Mouse (Mus musculus) small intestine, adult 2 months (tissue): ENCODE data around the gene Svop.

Experiments used
- CTCF ChIP-seq: fragments of 200-500 bp; IDR thresholded peaks from 2 replicates; pipeline ENCODE4 v1.5.1; 2012; ENCODE audit warnings: low read depth, mild to moderate bottlenecking, control low read depth, inconsistent platforms, low read length, moderate library complexity, mixed read lengths; ENCODE audit not compliant: insufficient replicate concordance, insufficient read length; ENCODE audit errors: extremely low read depth
- POLR2A ChIP-seq: fragments of 200-500 bp; IDR thresholded peaks from 2 replicates; pipeline ENCODE4 v1.6.1; 2012; ENCODE audit warnings: low read depth, mild to moderate bottlenecking, control low read depth, inconsistent platforms, low read length, moderate library complexity

DNA sequence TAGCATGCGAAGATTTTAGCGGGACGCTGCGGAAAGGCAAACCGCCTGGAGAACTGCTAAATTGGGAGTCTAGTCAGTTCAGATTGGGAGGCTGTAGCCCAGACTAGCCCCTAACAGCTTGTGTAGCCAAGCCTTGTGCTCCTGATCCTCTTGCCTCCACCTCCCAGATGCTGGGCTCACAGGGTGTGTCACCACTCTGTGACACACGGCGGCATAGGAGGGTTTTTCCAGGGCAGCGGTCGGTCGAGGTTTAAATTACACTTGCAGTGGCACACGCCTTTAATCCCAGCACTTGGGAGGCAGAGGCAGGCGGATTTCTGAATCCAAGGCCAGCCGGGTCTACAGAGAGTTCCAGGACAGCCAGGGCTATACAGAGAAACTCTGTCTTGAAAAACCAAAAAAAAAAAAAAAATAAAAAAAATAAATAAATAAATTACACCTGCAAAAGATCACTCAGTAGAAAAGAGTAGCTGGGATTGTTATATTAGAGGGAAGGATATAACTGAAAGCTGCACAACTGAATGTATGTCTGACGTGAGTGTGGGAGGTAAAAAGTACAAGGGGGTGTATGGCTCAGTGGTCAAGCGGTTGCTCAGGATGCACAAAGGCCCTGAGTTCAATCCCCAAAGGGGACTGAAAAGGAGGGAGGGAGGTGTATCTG lies 38.3 kb upstream of the Svop start:
- no peak for TF ChIP-seq POLR2A
- no peak for TF ChIP-seq CTCF
